Mouse (Mus musculus): ENCODE data around the gene Plagl1. TPM values are rescaled to one million over a fixed set of nuclear protein-coding genes. Genes with fewer than 3 reads are reported as not detected.

Gene Plagl1
- 1.4 TPM for total RNA-seq (2023)

DNA sequence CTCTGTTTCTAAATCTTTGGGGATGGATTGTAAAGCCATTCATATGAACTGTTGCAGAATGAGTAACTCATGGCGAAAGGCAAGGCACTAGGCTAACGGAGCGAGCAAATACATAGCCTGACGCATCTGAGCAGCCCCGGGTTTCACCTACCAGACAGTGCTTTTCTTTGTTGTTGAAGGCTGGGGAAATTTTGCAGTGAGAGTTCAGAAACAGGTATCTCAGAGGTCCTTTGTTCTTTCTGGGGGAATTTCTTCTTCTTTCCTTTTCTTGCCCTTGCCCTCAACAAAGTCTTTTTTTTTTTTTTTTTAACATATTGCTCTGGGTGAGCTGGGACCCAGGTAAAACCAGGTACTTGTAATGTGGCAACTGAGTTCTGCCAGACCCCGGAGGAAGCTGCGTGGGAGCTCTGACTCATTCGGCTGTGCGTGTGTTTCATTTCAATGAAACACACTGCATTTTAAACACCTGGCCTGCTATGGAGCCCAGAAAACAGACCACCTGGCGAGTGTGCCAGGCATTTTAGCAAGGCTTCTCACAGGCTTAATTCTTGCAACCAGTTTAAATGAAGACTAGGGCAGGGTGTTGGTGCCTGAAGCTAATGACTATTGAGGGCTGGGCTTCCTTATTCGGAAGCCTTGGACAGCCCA is at the start of gene Plagl1:
TSS of gene Plagl1 (plus strand) at position 484 of the 648 bp plus-strand sequence.

DNA sequence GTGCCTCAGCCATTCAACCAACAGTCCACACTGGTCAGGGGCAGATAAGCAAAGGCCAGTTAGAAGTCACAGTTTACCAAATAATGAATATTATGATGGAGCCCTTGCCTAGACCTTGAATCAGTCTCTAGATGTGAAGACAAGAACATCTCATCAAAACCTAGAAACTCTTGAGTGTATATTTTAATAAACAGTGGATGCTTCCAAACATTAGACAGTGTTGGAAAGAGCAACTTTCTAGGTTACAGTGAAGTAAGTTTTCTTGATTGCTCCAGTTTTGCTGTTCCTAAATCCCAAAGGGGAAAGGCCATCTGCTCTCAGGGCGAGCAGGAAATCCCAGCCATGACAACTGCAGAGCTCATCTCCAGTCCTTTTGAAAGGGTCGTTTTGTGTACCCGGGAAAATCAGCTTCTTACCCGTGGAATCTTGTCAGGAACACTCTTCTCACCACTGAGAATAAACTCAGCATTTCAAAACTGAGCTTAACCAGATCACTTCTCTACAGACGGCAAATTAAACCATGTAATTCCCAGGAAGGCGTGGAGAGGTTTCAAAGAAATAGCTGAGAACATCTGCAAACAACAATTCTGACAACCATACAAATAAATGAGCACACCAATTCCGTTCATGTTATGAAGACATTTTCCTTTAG is 117.8 kb downstream of the Plagl1 start, which contains the start of gene Zc2hc1b:
TSS of gene Zc2hc1b (minus strand) at position 51 of the 652 bp plus-strand sequence.

Other genes with a start within 250 kb of the Plagl1 start
- gene Utrn, start 191.1 kb upstream of the Plagl1 start, total RNA-seq (2023), result 459 TPM
- 4.8 TPM for gene Stx11, start 96.2 kb upstream of the Plagl1 start, total RNA-seq (2023)
- 9.5 TPM for gene Sf3b5, start 55.2 kb upstream of the Plagl1 start, total RNA-seq (2023)
- gene Zc2hc1b, start 117.5 kb downstream of the Plagl1 start, total RNA-seq (2023), result not detected
- gene Ltv1, start 132.7 kb downstream of the Plagl1 start, total RNA-seq (2023), result 64.6 TPM

Data from CD4-positive naive resting alpha-beta T cell, adult 57 days (primary cell).